Mouse (Mus musculus): ENCODE measurements at regions not wholly inside any gene's neighbourhood (a gene's known extent, or its start where the extent isn't known, plus 50 kb on each side); places are given as distances from the start of the nearest gene placed in this dataset.

GRCm38 (mm10) chr11:21024521-21024920 lies 66.6 kb upstream of the Peli1 start:
- TF ChIP-seq CTCF (IDR thresholded peaks at IDR 0.05; ENCODE audit: low read depth) = no peak
- no peak for TF ChIP-seq EP300 (optimal IDR thresholded peaks at IDR 0.05)
